Mouse (Mus musculus) right cerebral cortex, postnatal 14 days (tissue): ENCODE data around the gene Exo5.

Source experiments
- DNase-seq: peaks from one replicate; pipeline ENCODE4 v3.0.0; 2022

The Exo5 gene

DNA sequence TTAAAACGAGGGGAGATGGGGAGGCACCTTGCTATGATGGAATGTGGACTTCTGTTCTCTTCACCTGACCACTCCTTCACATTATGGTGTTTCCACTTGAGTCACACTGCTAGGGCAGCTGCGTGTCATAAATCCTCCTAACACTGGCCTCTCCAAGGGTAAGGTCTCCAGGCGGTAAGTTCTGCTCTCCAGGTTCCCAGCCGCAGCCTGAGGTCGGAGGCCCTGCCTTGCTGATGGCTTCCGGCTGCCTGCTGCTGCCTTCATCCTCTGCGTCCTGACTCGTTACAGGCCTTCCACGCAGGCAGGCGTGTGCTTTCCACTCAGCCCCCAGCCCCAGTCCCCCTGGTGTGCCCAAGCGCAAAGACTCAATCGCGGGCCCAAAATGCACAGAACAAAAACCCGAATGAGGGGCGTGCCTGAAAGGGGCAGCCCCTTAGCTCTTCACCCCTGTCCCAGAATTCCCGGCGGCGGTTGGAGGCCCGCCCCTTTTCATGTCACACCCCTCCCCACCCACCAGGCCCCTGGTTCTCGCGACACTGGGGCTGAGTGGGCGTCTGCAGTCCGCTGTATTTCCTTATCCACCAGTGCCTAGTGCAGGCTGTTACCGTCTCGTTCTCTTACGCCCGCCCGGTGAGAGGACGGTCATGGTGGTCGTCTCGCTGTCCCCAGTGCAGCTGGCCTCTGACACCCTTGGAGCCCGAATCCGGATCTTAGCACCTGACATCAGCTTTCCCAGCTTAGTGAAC is at the start of gene Exo5:
Gene Exo5, minus strand, starts transcription at position 464 of the 746 bp plus-strand sequence.
- DNase-seq = peak; percentile 94

DNA sequence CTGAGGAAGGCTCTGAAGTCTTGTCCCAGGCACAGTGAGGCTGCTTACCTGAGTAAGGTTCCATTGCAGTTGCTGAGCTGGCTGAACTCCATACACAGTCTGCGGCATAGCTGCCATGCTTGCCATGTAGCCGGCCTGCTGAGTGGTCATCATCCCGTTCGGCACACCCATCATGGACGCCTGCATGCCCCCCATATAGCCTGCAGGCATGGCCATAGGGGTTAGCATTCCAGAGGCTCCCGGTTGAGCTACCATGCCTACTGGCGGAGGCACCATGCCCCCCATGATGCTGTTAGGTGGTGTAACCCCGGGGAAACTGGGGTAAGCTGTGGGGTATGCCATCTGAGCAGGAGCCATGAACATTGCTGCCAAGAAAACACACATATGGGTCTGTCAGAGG is 47.0 kb upstream of the Exo5 start:
- no peak for DNase-seq

DNA sequence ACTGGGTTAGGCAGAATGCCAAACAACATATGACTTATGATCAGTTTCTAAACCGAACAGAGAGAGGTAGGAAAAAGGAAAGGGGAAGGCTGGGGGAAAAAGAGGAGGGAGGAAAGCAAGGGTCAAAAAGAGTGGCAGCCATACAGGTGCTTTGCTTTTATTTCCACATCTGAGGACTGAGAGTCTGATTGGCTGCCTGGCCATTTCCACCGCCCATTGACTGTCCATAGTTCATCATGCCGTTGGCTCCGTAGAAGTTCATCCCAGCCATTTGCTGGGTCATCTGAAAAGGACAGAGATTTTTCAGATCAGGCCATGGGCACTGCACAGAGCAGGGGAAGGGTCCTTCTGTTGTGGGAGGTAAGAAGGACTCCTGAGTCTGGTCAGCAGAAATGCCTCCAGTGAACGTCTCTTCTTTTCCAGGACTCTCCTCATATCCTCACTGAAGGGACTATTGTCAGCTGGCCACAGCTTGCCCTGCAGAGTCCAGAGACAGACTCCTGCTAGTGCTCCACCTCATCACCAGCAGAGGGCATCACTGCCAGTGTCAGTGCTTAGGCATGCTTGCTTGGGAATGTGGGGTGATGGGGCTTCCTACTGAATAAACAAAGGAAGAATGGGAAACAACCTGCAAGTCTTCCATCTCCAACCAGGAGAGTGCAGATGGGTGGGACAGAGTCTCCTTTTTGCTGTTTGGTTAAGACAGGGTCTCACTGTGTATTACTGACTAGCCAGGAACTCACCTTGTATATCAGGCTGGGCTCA is 44.7 kb upstream of the Exo5 start:
- DNase-seq = peak; percentile 45

DNA sequence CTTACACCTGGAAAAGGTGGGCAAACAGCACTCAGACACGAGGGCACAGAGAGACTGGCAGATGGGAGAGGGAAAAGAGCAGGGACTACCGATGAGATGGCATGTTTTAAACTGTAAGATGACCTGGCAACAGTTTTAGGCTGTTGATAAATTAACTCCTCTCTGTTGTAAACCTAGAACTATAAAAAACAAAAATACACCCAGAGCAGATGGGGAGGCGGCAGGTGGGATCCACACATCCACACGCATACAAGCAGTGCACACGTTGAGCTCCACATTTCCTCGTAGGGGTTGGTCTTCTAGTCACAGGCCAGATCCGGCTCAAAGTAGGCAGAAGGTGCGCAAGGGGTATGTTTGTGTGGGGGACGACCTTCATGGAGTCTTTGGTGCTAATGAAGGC is 43.7 kb upstream of the Exo5 start:
- DNase-seq = no peak

DNA sequence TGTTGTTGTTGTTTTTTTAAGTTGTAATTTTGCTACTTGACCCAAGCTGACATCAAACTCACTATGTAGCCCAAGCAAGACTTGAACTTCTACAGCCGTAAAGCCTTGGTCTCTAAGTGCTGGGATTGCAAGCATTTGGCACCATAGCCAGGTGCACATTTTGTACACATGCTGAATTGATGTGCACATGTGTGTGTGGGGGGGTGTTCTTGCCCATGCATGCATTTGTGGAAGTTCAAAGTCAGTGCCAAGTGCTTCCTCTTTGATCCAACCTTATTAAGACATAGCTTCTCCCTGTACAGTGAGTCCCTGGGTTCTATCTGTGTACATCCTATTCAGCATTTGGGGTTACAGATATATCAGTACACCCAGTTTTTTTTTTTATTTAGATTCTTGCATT is 30.8 kb upstream of the Exo5 start:
- no peak for DNase-seq

DNA sequence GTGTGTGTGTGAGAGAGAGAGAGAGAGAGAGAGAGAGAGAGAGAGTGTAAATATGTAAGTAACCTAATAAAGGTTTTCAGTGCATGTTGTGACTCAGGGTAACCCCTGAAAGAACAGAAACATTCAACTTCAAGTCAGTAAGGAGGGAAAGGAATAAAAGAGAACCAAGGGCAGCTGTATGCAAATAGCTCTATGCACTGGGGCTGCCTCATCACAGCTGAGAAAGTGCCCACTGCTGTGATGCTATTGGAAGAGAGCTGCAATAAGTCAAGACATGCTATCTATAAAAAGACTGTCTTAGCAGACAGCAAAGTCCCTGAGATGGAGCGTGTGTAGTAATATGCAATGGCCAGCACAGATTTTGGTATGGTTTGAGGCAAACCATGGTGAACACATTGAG is 28.9 kb upstream of the Exo5 start:
- no peak for DNase-seq

DNA sequence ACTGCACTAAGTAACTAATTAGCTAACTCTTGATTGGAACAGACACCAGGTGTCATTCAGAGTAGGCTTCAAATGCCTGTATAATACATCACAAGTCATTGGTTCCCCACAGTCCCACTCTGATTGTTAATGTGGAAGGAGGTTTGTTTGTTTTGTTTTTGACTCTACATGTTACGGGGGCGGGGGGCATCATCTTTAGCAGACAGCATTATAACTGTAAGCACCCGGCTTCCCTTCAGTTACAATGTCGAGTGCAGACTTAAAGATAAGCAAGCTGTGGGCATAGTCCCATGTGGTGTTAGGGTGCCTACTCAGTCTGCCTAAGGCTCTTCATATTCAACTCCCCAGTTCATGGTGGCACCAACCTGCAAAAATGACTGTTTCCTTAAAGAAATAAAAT is 28.2 kb upstream of the Exo5 start:
- DNase-seq = no peak

DNA sequence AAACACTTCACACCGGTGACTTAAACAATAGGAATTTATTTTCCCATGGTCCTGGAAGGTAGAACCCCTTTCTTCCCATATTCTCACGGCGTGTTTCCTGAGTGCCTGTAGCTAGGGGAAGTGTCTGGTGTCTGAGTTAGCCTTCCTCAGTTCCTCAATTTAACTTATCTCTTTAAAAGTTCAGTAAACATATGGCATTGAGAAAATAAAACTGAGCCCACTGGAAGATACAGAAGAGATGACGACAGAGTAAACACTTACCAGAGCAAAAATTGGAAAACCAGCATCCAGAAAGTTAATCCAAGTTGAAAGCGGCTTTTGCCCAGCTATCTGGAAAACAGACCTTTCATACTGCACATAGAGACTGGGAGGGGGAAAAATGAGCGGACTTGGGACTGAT is 27.3 kb upstream of the Exo5 start:
- no peak for DNase-seq

DNA sequence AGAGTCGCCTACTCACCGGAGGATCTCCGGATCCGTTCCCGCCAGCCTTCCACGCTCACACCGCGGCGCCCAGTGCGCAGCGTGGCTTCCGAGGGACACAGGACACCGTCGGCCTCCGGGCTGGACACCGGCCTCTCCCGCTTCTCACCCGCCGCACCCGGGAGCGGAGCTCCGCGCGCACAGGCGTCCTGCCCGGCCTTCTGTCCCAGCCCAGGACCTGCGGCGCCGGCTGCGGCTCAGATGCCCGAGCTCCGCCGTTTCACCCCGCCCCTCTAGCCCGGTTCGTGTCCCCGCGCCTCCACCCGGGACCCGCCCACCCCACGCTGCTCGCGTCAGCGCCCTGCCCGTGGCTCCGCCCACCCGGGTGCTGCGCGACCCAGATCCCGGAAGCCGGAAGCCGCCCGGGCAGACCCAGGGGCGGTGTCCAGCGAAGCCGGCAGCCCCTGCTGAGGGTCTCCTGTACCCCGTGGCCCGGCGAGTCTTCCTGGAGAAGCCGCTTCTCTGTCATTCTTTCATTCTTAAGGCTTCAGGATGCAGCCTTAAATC is 26.7 kb upstream of the Exo5 start, which contains the start of gene Zfp69:
Gene Zfp69, minus strand, starts transcription at position 272 of the 546 bp plus-strand sequence.
- DNase-seq = peak; percentile 85

DNA sequence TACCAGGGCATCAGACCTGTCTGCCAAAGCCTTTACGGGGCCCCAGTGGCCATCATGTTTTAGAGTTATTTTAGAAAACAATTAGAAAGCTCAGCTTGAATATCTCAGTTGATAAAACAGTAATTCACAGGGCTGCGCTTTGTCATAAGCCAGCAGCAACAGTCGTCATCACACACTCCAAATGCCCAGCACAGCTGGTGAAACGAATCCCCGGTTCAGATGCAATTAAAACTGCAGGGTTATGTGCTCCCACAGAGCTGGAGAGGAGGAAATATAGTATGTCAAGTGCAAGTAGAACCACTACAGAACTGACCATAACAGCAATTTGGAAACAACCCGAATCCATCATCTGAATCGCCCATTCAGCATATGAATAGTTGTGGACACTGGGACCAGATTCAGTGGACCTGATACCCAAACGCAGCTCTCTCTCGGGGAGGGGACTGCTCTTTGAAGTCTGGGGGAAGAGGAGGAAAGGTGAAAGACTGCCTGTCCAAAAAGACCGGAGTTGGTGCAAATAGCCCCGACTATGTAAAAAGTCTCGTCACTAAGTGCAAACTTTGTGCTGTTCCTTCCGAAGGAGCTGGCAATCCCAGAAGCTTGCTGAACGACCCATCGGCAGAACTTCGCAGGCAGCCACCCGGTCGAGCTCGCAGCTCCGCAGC is 26.1 kb upstream of the Exo5 start:
- DNase-seq = no peak

DNA sequence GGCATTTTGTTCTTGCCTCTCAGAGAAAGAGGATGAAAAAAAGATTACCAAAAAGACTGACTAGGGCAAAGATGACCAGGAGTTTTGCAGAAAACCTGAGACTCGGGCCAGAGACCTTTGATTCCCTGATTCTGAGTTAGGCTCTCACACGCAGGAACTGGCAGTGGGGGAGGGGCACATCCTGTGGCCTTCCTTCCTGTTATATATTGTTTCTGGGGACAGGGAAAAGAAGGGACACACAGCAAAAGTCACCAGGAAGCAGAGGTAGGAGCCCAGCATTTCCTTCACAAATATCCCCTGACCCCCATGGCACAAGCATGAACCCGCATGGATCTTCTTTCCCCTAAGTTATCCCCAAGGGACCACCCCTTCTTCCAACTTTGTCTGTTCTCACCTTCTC is 24.1 kb upstream of the Exo5 start:
- peak; percentile 23 for DNase-seq

DNA sequence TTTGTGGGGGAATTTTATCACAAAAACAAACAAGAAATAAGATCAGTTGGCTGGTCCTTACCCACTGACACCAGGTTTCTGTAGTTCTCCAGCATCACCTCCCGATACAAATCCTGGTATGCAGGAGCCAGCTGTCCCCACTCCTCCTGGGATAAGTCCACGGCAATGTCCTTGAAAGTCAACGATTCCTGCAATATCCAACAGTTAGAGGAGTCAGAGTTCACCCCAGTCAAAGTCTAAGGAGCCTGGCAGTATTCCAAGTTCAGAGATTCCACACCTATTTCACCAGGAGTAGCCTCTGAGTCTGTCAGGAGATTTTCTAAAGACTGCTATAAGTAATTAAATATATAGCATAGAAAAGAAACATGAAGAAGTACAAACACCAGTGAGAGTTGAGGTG is 10.2 kb upstream of the Exo5 start:
- DNase-seq = no peak

DNA sequence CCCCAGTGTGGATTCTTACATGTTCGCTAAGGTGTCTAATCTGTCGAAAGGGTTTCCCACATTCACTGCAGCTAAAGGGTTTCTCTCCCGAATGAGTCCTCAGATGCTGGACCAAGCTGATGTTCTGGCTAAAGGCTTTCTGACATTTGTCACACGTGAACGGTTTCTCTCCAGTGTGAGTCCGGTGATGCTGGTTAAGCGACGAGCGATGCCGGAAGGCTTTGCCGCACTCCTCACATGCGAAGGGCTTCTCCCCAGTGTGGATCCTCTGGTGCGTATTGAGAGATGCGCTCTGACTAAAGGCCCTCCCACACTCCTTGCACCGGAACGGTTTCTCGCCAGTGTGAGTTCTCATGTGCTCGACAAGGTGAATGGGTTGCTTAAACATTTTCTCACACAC is 5.9 kb upstream of the Exo5 start:
- DNase-seq = no peak

DNA sequence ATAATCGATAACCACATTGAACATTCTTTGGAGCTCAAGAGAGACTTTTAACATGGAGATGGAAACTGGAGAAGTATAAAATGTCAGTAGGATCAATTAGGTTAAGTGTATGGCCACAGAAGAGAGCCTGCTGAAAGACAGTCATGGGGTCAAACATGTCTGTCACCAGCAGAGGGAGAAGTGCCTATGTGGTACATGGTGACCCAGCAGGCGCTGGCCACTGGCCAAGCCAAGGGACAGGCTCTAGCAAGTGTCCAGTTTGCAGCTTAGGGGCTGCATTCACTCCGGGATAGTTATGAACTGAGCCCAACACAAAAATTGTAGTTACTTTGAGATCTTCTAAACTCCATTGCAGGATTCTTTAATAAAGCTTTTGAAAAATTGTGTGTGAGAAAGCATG is 3.9 kb upstream of the Exo5 start:
- DNase-seq = peak; percentile 20

DNA sequence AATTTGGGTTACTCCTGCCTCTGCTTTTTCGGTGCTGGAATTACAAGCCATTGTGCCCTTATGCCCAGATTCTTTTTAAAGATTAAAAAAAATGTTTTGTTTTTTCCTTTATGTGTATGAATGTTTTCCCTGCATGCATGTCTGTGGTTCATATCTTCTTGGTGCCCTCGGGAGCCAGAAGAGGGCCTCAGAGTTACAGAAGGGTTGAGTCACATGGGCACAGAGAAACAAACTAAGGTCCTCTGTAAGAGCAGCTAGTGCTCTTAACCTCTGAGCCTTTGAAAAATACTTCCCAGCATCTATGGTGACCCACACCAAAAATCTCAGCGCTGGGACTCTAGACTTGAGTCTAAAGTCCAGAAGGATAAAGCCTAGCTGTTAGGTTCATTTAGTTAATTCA is 569 bp upstream of the Exo5 start:
- DNase-seq = peak; percentile 21

DNA sequence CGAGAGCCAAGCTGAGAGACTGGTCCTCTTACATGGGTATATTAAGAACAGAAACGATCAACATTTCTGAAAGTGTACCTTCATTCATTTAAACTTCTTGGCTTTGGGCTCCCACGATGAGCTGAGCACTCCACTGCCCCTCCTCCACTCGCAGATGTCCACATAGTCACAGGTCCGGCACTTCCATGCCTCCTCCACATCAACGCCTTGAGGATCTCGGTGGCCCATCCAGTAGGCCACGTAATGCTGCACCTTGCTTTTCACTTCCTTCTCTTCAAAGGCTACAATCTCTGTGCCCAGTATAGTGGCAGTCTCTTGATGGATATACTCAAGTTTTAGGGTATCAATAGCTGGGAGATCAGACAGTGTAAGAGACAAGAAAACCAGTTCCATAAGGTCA is 3.4 kb downstream of the Exo5 start:
- DNase-seq = no peak

DNA sequence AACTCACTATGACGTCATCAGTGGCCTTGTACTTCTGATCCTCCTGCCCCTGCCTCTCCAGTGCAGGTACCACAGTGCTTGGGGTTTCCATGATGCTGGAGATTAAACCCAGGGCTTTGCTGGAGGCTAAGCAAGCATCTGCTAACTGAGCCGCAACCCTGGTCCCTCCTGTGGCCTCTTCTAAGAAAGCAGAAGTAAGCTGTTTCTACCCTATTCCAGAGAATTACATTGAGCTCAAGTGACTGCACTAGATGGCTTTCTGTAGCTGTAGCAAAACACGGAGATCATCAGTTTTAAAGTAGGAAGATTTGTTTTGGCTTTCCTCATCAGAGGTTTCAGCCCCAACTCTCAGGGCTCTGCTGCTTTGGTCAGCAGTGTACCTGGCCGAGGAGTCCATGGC is 10.3 kb downstream of the Exo5 start:
- DNase-seq = no peak

DNA sequence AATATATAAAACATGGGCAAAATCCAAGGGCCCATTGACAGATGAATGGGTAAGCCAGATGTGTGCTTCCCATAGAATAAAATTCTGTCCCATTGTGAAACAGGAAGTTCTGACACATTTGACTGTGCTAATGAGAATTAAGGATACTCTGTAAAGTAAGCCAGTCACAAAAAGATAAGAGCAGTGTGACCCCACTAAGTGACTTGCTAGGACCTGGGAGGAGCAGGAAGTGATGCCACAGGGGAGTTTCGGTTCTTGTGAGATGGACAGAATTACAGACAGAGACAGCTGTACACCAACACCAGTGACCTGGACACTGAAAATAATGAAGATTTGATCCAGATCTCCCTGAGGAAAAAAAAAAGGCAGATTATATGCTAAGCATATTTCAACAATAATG is 11.0 kb downstream of the Exo5 start:
- no peak for DNase-seq

DNA sequence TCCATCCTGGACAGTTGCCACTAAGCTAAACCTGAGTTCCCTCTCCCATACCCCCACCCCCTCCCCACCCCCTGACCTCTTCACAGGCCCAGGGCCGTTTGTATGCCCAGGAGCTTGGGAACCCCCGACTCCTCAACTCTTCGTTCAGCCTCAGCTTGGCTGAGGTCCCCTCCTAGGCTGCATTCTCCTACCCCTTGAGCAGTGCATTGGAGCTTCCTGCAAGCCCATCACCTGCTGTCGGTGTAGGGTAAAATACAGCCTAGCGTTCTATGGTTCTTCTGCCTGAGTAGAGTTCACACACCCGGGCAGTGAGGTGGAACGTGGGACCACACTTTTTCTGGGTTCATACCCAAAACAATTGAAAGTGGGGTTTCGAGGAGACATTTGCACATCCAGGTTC is 11.4 kb downstream of the Exo5 start:
- no peak for DNase-seq

DNA sequence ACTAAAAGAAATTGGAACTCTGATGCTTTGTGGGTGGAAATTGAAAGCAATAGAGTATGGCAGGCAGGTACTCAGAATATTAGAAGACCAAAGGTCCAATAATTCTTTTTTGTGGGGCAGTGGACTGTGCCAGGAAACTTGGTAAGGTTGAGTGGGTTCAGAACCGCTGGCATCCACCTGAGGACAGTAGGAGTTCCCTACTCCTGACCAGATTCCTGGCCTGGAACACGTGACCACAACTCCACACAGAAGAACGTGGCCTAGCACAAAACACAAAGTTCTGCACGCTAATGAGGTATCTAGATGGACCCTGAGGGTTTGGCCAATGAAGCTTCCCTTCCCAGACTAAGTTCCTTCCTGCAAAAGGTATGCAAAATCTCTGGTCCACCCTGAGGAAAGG is 12.0 kb downstream of the Exo5 start:
- DNase-seq = no peak

DNA sequence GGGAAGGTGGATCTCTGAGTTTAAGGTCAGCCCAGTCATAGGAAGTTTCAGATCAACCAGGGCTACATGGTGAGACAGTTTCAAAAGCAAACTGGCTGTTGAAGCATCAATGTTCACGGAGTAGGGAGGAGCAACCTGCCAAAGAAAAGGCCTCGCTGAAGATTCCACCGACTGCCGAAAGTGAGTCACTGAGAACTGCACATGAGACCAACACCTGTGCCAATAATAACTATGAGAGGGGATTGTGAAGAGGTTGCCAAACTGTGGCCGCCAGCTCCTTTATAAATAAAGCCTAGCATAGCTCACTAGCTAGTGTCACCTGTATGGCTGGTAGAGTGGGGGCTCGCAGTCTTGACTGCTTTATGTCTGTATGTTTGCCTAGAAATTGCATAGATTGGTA is 13.7 kb downstream of the Exo5 start:
- no peak for DNase-seq

DNA sequence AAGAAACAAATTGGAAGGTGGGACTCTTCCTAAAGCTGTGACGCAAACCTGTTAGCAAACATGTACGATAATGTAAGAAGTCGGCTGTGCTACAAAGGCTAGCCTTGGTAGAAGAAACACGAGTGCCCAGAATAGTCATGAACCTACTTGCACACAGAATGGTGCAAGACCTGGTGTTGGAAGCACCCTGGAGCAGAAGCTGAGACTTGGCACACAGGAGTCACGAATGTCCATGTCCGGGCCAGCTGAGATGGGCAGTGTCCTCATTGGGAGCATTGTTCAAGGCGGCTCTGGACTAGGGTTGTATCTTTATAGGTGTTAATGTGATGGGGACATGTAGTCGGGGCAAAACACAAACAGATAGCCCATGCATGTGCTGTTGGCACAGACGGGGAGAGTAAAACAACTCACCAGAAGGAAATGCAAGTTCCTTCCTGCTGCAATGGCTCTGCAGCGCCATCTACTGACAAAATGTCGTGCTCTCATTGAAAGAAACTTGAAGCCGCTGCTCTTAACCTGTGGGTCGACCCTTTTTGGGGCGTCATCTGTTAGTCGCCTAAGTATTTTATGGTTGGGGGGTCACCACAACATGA is 15.2 kb downstream of the Exo5 start:
- DNase-seq = peak; percentile 67

DNA sequence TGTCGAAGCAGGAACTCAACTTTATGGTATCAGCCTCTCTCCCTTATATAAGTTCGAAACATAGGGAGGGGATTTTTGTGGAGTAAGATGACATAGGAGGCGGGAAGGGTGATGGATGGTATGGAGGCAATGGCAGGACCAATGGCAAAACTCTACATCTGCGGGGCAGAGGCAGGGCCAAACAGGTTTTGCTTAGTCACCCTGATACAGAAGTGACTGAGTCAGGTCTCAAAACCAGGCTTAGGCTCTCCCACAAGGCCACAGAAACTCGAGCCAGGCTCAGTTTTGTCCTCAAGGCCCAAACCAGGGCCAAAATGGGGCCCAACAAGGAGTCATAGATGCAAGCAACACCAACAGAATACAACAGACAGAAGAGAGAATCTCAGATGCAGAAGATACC is 19.2 kb downstream of the Exo5 start:
- no peak for DNase-seq
